Mouse (Mus musculus) layer of hippocampus, postnatal 25 days (tissue): ENCODE measurements at regions not wholly inside any gene's neighbourhood (a gene's known extent, or its start where the extent isn't known, plus 50 kb on each side); places are given as distances from the start of the nearest gene placed in this dataset.

ENCODE experiments used
- DNase-seq, 2 experiments: peaks; one replicate each; pipeline ENCODE4 v3.0.0; 2022; ENCODE audit warnings: mixed read lengths in 2 of 2, low spot score in 1 of 2; ENCODE audit errors: extremely low spot score in 1 of 2

- no peak for DNase-seq
These were observed 381.2 kb downstream of the Gria2 start for GRCm38 (mm10) chr3:80421461-80421860.

- DNase-seq = no peak
These were observed 380.5 kb downstream of the Gria2 start for GRCm38 (mm10) chr3:80422106-80422505.

- no peak for DNase-seq
These were observed 380.0 kb downstream of the Gria2 start for GRCm38 (mm10) chr3:80422646-80423045.
